Mouse (Mus musculus) neural tube, embryonic 10.5 days (tissue): ENCODE measurements around the gene Ywhae.
"Not testable (repeated sequence)": the region's sequence is repeated elsewhere in the genome, so short reads cannot be mapped to it uniquely, and the experiment has no call there.

Experiments
- DNase-seq: peaks from one replicate; pipeline ENCODE4 v3.0.0-alpha.2; 2017; ENCODE audit warnings: low spot score; ENCODE audit errors: extremely low spot score

The Ywhae gene

GRCm38 (mm10) chr11:75732434-75733226 is at the start of gene Ywhae:
Gene Ywhae, plus strand, starts transcription at chr11:75732869.
- peak; percentile 99 for DNase-seq

- no peak for DNase-seq
These were observed 48.2 kb upstream of the Ywhae start for GRCm38 (mm10) chr11:75684462-75684861.

GRCm38 (mm10) chr11:75684956-75685355 is 47.7 kb upstream of the Ywhae start:
- no peak for DNase-seq

- DNase-seq = no peak
These were observed 45.2 kb upstream of the Ywhae start for GRCm38 (mm10) chr11:75687343-75687993.

GRCm38 (mm10) chr11:75688132-75688531 is 44.5 kb upstream of the Ywhae start:
- no peak for DNase-seq

- DNase-seq = no peak
These were observed 42.7 kb upstream of the Ywhae start for GRCm38 (mm10) chr11:75689977-75690376.

GRCm38 (mm10) chr11:75691047-75691446 is 41.6 kb upstream of the Ywhae start:
- no peak for DNase-seq

GRCm38 (mm10) chr11:75693570-75693969 is 39.1 kb upstream of the Ywhae start:
- DNase-seq = no peak

- not testable (repeated sequence) for DNase-seq
These were observed 35.2 kb upstream of the Ywhae start for GRCm38 (mm10) chr11:75697464-75697863.

- no peak for DNase-seq
These were observed 32.1 kb upstream of the Ywhae start for GRCm38 (mm10) chr11:75700557-75700956.

GRCm38 (mm10) chr11:75702761-75703160 is 29.9 kb upstream of the Ywhae start:
- no peak for DNase-seq

- no peak for DNase-seq
These were observed 28.9 kb upstream of the Ywhae start for GRCm38 (mm10) chr11:75703748-75704147.

GRCm38 (mm10) chr11:75713949-75714348 is 18.7 kb upstream of the Ywhae start:
- DNase-seq = no peak

GRCm38 (mm10) chr11:75715556-75715955 is 17.1 kb upstream of the Ywhae start:
- DNase-seq = no peak

GRCm38 (mm10) chr11:75716661-75717325 is 15.9 kb upstream of the Ywhae start:
- DNase-seq = no peak

GRCm38 (mm10) chr11:75722339-75722738 is 10.3 kb upstream of the Ywhae start:
- no peak for DNase-seq

- no peak for DNase-seq
These were observed 5.5 kb upstream of the Ywhae start for GRCm38 (mm10) chr11:75727168-75727567.

- not testable (repeated sequence) for DNase-seq
These were observed 5.0 kb upstream of the Ywhae start for GRCm38 (mm10) chr11:75727659-75728058.

- DNase-seq = peak; percentile 93
These were observed 715 bp downstream of the Ywhae start for GRCm38 (mm10) chr11:75733227-75733940.

GRCm38 (mm10) chr11:75735462-75736252 is 3.0 kb downstream of the Ywhae start:
- no peak for DNase-seq

- DNase-seq = no peak
These were observed 4.3 kb downstream of the Ywhae start for GRCm38 (mm10) chr11:75736978-75737377.
